Mouse (Mus musculus): ENCODE data around the gene Gpr87. TPM values are rescaled to one million over a fixed set of nuclear protein-coding genes. Genes with fewer than 3 reads are reported as not detected.

Gpr87 gene
- polyA plus RNA-seq, 1 experiment from 2014 or later = not detected

Other genes with a start within 250 kb of the Gpr87 start
- 3.6 TPM in 2 replicates for gene Med12l, start 189.3 kb downstream of the Gpr87 start, polyA plus RNA-seq (2014; fragmentation: Nextera tagmentation; extraction: Ambion mirVana)
- 2.3 and 2.8 TPM in 2 replicates for gene Gpr171, start 93.3 kb downstream of the Gpr87 start, polyA plus RNA-seq (2014; fragmentation: Nextera tagmentation; extraction: Ambion mirVana)
- gene P2ry14, start 41.5 kb downstream of the Gpr87 start, polyA plus RNA-seq (2014; fragmentation: Nextera tagmentation; extraction: Ambion mirVana) = 2.8 and 3.6 TPM in 2 replicates
- 2.0 and 2.3 TPM in 2 replicates for gene P2ry13, start 15.8 kb upstream of the Gpr87 start, polyA plus RNA-seq (2014; fragmentation: Nextera tagmentation; extraction: Ambion mirVana)
- 1.9 and 2.2 TPM in 2 replicates for gene P2ry12, start 67.8 kb upstream of the Gpr87 start, polyA plus RNA-seq (2014; fragmentation: Nextera tagmentation; extraction: Ambion mirVana)
- gene Igsf10, start 149.3 kb upstream of the Gpr87 start, polyA plus RNA-seq (2014; fragmentation: Nextera tagmentation; extraction: Ambion mirVana) = 1.1 and 1.2 TPM in 2 replicates